Mouse (Mus musculus): Measurements from ENCODE around the gene Slc25a28. TPM values are rescaled to one million over a fixed set of nuclear protein-coding genes. Genes with fewer than 3 reads are reported as not detected.

Slc25a28 gene
- polyA plus RNA-seq, 1 experiment from 2014 or later: 20.4 TPM

DNA sequence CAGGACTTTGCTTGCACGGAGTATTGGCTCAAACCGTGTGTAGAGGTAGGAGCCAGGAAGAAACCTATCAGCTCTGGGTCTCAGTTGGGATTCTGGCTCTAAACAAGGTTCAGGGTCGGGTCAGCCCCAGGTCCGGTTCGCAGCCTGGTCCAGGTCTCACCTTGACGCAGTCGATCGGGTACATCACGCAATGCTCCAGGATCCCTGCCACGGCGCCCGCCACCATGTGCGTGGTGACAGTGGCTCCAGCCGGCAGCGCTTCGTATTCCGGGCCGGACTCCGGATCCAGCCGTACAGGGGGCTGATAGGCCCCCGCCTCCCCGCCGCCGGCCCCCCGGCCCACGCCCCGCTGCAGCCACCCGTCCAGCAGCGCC lies 378 bp downstream of the Slc25a28 start:
- ATAC-seq (ENCODE audit: insufficient number of reproducible peaks, insufficient read depth, low FRiP score, low TSS enrichment): 0 out of 2 replicates have a peak, but pooled peaks have one; percentile 3
- Histone ChIP-seq H3K4me2 (replicated peaks) (peak overlapping the region; percentile 72), H3K4me1 (peaks cover 18% of the 10 kb centered on the region), H3K9me3 (no peaks in the 10 kb centered on the region), H3K36me3 (no peaks in the 10 kb centered on the region), H3K27ac (peak overlapping the region; percentile 69; the same call in 1 of the 2 replicates), H3K4me3 (peak overlapping the region; percentile 94), H3K27me3 (no peaks in the 10 kb centered on the region), H3K9ac (peak overlapping the region; percentile 92)
- under 1% methylated on average over 27 of the region's 29 CpGs for WGBS

DNA sequence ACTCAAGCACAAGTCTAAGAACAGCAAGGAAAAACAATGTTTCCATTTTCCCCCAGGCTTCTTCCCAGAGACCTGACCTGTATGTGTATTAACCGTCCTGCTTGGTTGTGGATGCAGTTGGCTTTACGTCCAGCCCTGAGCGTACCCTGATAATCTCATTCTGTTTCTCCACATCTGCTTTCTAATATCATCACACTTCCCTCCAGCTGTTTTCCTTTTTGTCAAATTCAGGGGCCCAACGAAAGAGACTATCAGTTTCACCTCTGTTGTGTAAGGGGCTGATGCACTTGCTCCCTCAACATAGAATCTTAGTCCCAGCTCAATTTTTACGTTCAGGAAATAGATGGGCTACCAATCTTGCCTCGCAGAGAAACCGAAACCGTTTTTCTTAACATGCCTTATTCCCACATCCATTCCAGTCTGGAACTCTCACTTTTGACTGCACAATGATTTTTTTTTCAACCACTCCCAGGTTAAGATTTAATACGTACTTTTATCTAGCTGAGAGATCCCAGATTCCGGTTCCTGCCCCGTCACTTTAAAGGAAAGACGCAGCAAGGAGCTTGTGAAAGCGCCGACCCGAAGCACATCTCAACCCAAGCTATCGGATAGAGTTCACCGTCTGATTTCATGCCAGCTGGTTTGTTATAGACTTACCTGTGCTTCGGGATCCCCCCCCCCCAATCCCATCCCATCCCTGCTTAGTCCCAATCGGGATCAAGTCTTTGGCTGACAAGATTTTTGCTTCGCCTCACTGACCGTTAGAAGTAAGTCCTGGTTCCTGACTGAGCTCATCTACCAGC lies 967 bp downstream of the Slc25a28 start:
- no peak for ATAC-seq (ENCODE audit: insufficient number of reproducible peaks, insufficient read depth, low FRiP score, low TSS enrichment)
- H3K9me3 ChIP-seq: no peaks in the 10 kb centered on the region
- H3K4me2 ChIP-seq (replicated peaks): peak overlapping the region; percentile 72
- no peaks in the 10 kb centered on the region for H3K36me3 ChIP-seq
- H3K4me1 ChIP-seq: peaks cover 18% of the 10 kb centered on the region
- H3K9ac ChIP-seq: peak overlapping the region; percentile 92
- 11% methylated on average over 21 of the region's 21 CpGs for WGBS
- H3K27ac ChIP-seq: no peak overlapping the region
- peak overlapping the region; percentile 94 for H3K4me3 ChIP-seq
- H3K27me3 ChIP-seq: no peaks in the 10 kb centered on the region

DNA sequence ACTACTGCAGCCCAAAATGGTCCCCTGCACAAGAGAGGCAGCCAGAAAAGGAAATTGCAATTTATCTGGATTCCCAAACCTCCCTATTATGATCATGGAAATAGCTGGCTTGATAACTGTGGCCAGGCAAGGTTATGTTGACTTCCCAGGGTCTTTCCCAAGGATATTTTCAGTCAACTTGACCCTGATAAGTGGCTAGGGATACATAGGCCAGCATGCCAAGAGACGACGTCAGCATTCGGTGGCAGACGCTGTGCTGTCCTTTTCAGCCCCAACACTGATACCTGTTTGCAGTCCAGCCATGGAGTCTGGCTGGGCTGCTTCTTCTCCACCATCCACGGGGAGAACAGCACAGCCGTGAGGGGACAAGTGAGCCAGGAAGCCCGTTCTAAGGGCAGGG lies 3.6 kb downstream of the Slc25a28 start:
- H3K27ac ChIP-seq: no peak overlapping the region
- H3K4me2 ChIP-seq (replicated peaks): no peak overlapping the region
- H3K36me3 ChIP-seq: no peaks in the 10 kb centered on the region
- ATAC-seq (ENCODE audit: insufficient number of reproducible peaks, insufficient read depth, low FRiP score, low TSS enrichment): no peak
- H3K4me3 ChIP-seq: no peak overlapping the region
- no peaks in the 10 kb centered on the region for H3K27me3 ChIP-seq
- H3K9ac ChIP-seq: no peak overlapping the region
- no peaks in the 10 kb centered on the region for H3K9me3 ChIP-seq
- 82% methylated on average over 7 of the region's 7 CpGs for WGBS
- peaks cover 12% of the 10 kb centered on the region for H3K4me1 ChIP-seq

DNA sequence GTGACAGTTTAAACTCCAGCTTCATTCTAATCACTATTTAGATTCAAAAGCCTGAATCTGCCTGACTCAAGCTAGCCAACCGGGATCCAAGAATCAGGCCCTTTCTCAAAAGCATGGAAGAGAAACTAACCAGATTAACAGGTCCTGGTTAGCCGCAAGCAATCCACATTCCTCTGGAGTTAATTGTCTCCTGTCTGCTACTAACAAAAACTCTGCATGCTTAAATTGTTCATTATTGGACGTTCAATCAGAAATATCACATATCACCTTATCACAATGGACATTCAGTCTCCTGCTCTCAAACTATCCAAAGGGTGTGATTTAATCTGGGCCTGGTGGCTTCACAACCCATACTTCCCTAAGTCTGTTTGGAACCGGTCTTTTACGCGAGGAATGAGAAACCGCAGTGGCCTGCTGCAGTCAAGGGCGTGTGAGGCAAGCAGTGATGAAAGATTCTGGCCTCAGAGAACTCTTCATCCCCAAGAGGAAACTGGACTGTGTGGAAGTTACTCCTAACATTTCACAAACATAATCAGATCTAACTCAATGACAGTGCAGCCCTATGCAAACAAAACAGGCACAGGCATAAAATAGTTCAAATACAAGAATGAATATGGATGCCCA lies 5.4 kb downstream of the Slc25a28 start:
- Histone ChIP-seq H3K27me3 (no peaks in the 10 kb centered on the region), H3K4me3 (no peak overlapping the region), H3K9me3 (no peaks in the 10 kb centered on the region), H3K4me2 (replicated peaks) (no peak overlapping the region), H3K9ac (no peak overlapping the region), H3K4me1 (peaks cover 10% of the 10 kb centered on the region), H3K36me3 (peaks cover 6% of the 10 kb centered on the region), H3K27ac (no peak overlapping the region)
- WGBS: 69% methylated on average over 8 of the region's 8 CpGs
- ATAC-seq (ENCODE audit: insufficient number of reproducible peaks, insufficient read depth, low FRiP score, low TSS enrichment): no peak

DNA sequence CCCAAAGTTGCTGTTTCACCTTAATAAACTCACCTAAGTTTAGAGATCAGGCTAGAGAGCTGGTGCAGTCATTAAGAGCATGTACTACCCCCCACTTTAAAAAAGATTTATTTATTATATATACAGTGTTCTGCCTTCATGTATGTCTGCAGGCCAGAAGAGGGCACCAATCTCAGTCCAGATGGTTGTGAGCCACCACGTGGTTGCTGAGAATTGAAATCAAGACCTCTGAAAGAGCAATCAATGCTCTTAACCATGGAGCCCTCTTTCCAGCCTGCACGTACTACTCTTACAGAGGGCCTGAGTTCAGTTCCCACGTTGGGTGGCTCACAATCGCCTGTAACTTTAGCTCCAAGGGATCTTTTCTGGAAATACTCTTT lies 7.3 kb downstream of the Slc25a28 start:
- Histone ChIP-seq H3K9me3 (no peaks in the 10 kb centered on the region), H3K27me3 (no peaks in the 10 kb centered on the region), H3K4me1 (peaks cover 3% of the 10 kb centered on the region; the same call in 1 of the 2 replicates), H3K4me3 (no peak overlapping the region), H3K4me2 (replicated peaks) (no peak overlapping the region), H3K27ac (no peak overlapping the region), H3K36me3 (peaks cover 19% of the 10 kb centered on the region), H3K9ac (no peak overlapping the region)
- 60% methylated on average over 4 of the region's 4 CpGs for WGBS
- no peak for ATAC-seq (ENCODE audit: insufficient number of reproducible peaks, insufficient read depth, low FRiP score, low TSS enrichment)

DNA sequence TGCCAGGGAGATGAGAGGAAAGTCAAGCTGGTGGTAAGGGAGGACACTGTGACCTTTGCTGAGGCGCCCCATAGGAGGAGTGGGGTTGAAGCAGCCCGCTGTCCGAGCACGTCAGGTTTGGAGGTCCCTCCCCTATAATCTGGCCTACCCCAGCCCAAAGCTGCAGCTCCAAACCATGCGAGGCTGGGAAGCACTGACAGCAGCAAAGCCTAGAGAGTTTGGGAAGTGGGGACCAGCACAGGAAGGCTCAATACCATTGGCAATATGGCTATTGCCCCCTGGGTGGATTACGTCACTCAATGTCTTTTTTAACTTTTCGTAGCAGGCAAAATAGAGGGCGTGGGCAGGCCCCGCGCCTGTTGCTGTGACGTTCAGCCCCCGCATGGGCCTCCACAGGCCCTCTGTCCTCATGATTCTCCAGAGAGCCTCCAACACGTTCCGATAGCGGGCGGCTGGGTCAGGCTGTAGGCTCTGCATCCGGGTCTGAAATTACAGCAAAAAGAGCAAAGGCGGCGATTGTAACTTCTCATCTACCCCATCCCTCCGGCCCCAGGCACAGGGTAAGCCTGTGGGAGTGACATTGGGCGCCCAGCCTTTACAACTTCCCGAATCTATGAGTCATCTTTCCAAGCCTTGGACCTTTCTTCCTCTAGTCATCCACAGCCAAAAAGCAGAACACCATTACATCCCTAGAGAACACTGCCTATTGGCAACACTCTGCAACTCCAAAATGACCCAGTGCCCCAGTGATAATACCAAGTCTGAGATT lies 7.8 kb downstream of the Slc25a28 start:
- H3K4me2 ChIP-seq (replicated peaks): no peak overlapping the region
- H3K9me3 ChIP-seq: no peaks in the 10 kb centered on the region
- no peak for ATAC-seq (ENCODE audit: insufficient number of reproducible peaks, insufficient read depth, low FRiP score, low TSS enrichment)
- H3K9ac ChIP-seq: no peak overlapping the region
- H3K36me3 ChIP-seq: peaks cover 19% of the 10 kb centered on the region
- H3K27me3 ChIP-seq: no peaks in the 10 kb centered on the region
- H3K4me3 ChIP-seq: no peak overlapping the region
- peaks cover 6% of the 10 kb centered on the region; the same call in 1 of the 2 replicates for H3K4me1 ChIP-seq
- 87% methylated on average over 22 of the region's 22 CpGs for WGBS
- no peak overlapping the region for H3K27ac ChIP-seq

DNA sequence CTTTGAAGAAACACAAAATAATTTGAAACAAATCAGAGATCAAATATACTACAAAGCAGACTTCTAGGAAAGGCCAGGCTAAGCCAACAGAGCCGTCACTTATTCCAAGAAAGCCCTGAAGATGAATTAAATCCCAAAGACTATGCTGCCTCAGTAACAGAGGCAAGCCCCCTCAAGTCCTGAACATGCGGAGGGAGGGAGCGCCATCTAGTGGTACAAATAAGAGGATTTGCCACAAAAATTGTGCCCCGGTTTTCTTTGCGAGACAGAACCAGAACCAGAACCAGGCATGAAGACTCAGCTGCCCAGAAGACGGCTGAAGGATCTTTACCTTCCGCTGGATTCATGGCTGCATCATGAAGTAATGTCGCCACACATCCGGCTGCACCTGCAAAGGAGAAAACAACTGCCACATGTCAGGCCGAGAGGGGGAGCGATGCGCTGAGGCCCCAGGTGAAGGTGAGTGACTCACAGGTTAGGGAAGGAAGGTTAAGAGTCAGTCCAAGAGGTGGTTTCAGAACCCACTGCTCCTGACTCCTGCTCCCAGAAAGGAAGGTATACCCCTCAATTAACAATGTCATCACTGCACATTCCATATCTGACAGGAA lies 9.1 kb downstream of the Slc25a28 start:
- Histone ChIP-seq H3K9ac (no peak overlapping the region), H3K36me3 (peaks cover 19% of the 10 kb centered on the region), H3K27me3 (no peaks in the 10 kb centered on the region), H3K4me1 (peaks cover 6% of the 10 kb centered on the region; the same call in 1 of the 2 replicates), H3K9me3 (no peaks in the 10 kb centered on the region), H3K4me3 (no peak overlapping the region), H3K4me2 (replicated peaks) (no peak overlapping the region), H3K27ac (no peak overlapping the region)
- ATAC-seq (ENCODE audit: insufficient number of reproducible peaks, insufficient read depth, low FRiP score, low TSS enrichment): no peak
- WGBS: 52% methylated on average over 12 of the region's 12 CpGs

DNA sequence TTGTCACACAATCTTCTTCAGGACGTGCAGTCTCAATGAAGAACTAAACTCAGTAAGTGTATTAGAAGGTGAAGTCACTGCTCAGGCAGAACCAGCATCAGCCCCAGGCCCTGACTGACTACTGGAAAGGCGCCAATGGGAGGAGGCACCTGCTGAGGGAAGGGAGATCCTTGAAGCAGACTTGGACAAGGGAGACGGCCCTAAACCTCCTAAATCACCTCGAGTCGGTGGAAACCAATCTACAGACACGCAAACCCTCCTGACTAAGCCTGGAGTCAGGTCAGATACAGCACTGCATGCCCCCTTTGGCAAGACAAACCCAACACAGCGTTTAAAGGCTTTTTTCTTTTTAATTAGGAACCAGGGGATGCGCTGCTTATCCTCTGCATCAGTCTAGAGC lies 11.2 kb downstream of the Slc25a28 start:
- 81% methylated on average over 8 of the region's 8 CpGs for WGBS
- Histone ChIP-seq H3K4me3 (no peak overlapping the region), H3K27me3 (no peaks in the 10 kb centered on the region), H3K4me1 (peaks cover 6% of the 10 kb centered on the region; the same call in 1 of the 2 replicates), H3K9me3 (no peaks in the 10 kb centered on the region), H3K9ac (no peak overlapping the region), H3K27ac (no peak overlapping the region), H3K4me2 (replicated peaks) (no peak overlapping the region), H3K36me3 (peaks cover 19% of the 10 kb centered on the region)
- ATAC-seq (ENCODE audit: insufficient number of reproducible peaks, insufficient read depth, low FRiP score, low TSS enrichment): no peak

DNA sequence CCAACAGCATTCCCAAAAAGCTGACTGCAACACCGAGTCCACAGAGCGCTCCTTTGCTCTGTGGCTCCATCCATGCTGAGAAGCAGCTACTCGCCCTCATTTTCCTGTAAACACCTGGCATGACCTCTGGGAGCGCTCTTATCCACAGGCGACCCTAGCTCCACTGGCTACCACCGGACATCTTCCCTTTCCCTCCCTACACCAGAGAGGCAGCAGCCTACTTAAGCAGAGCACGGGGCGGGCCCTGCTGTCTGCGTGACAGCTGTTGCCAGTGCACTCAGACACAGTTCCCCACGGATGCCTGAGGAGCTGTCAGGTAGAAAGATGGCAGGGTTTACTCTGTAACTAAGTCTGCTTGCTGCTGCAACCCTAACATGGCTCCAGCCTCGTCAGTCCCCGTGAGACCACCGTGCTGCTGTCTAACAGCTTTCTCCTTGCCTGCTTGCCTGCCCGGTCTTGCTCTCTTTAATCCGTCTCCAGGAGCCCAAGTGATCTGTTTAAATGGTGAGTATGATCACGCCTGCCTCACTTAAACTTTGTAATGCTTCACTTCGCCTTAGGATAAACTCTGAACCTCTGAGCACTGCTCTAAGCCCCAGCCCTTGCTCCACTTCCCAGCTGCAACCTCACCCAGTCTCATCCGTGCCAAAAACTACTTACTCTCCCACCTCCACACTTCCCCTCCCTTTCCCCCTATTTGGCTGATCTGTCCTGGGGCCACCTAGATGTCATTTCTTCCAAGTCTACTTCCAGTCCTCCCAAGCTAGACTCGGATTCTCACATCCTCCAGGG lies 12.3 kb downstream of the Slc25a28 start:
- Histone ChIP-seq H3K4me2 (replicated peaks) (no peak overlapping the region), H3K4me3 (no peak overlapping the region), H3K9me3 (no peaks in the 10 kb centered on the region), H3K27ac (no peak overlapping the region), H3K27me3 (no peaks in the 10 kb centered on the region), H3K36me3 (peaks cover 19% of the 10 kb centered on the region), H3K4me1 (peaks cover 6% of the 10 kb centered on the region; the same call in 1 of the 2 replicates), H3K9ac (no peak overlapping the region)
- WGBS: 38% methylated on average over 19 of the region's 19 CpGs
- ATAC-seq (ENCODE audit: insufficient number of reproducible peaks, insufficient read depth, low FRiP score, low TSS enrichment): no peak

DNA sequence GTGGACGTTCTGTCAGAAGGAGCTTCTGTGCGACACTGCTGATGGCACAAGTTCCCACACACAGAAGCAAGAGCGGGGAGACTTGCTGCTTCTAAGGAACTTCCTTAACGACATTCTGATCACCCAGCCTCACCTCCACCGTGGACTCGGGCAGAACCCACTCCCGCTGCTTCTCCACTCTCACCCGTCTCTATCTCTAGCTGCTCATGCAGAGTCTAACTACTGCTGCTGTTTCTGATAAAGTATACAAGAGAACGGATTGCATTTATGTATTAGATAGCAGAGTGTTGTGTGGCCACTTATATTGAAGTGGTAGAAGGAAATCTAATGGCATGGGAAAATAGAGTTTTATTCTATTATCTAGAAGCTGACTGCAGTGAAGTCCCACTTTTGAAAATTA lies 13.9 kb downstream of the Slc25a28 start:
- no peak overlapping the region for H3K9ac ChIP-seq
- no peaks in the 10 kb centered on the region for H3K9me3 ChIP-seq
- no peaks in the 10 kb centered on the region for H3K27me3 ChIP-seq
- peaks cover 6% of the 10 kb centered on the region; the same call in 1 of the 2 replicates for H3K4me1 ChIP-seq
- no peak overlapping the region for H3K4me3 ChIP-seq
- H3K4me2 ChIP-seq (replicated peaks): no peak overlapping the region
- no peak for ATAC-seq (ENCODE audit: insufficient number of reproducible peaks, insufficient read depth, low FRiP score, low TSS enrichment)
- 88% methylated on average over 9 of the region's 9 CpGs for WGBS
- no peak overlapping the region for H3K27ac ChIP-seq
- peaks cover 19% of the 10 kb centered on the region for H3K36me3 ChIP-seq

DNA sequence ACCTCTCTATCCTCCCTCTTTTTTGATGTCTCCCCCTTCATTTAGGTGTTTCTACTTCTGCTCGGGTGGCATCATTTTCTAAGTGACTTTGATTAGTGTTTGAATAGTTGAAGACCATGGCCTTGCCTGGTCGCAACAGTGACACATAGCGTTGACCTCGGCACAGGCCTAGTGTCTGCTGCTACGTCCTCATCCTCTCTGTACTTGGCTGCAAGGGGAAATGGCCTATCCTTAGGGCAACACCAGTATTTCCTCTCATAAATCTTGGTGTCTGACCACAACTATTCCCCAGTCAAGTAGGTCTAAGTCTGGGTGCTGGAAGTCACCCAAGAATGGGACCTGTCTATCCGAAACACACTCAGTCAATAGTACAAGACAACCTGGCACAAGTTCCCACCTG lies 15.0 kb downstream of the Slc25a28 start:
- Histone ChIP-seq H3K4me2 (replicated peaks) (no peak overlapping the region), H3K9me3 (no peaks in the 10 kb centered on the region), H3K27ac (no peak overlapping the region), H3K27me3 (0 out of 2 replicates have a peak, but pooled peaks cover 5% of the 10 kb centered on the region), H3K9ac (no peak overlapping the region), H3K36me3 (peaks cover 17% of the 10 kb centered on the region), H3K4me1 (peaks cover 6% of the 10 kb centered on the region; the same call in 1 of the 2 replicates), H3K4me3 (no peak overlapping the region)
- 84% methylated on average over 6 of the region's 6 CpGs for WGBS
- no peak for ATAC-seq (ENCODE audit: insufficient number of reproducible peaks, insufficient read depth, low FRiP score, low TSS enrichment)

All from embryonic facial prominence, embryonic 12.5 days (tissue).